In genomic region chr12:70975406-70975805, GRCm38 (mm10) we compare ENCODE assay signal across 8 mouse cellular contexts. TPM values are rescaled to one million over a fixed set of nuclear protein-coding genes. Genes with fewer than 3 reads are reported as not detected.
DNase-seq lines count a peak whose midpoint lies in the region; ATAC-seq and TF ChIP-seq lines count a peak whose summit lies in the region.

No protein-coding gene starts in this region.

- no peak for DNase-seq in heart, adult 8-10 months (ENCODE audit: low spot score)
- DNase-seq in ES-E14 (ENCODE audit: low read depth, low spot score): no peak
- DNase-seq in liver, embryonic 13.5 days: peak; percentile 5
- no peak for DNase-seq in urinary bladder, postnatal 4 days (ENCODE audit: low spot score in 2 of 2)
- no peak for DNase-seq in layer of hippocampus, postnatal 14 days (ENCODE audit: low spot score in 2 of 2)
- DNase-seq in ovary, postnatal 10 days (ENCODE audit: low spot score): no peak

- no peaks in the 10 kb centered on the region for H3K9me3 ChIP-seq in heart, embryonic 14.5 days (ENCODE audit: control insufficient read depth, low read length)
- H3K9me3 ChIP-seq in ES-E14 (ENCODE audit: control insufficient read depth, insufficient read depth, low read depth, low read length): no peaks in the 10 kb centered on the region
- no peaks in the 10 kb centered on the region for H3K9me3 ChIP-seq in forebrain, embryonic 12.5 days
- no peaks in the 10 kb centered on the region for H3K9me3 ChIP-seq in liver, embryonic 13.5 days (replicated peaks)

- H3K36me3 ChIP-seq in heart, embryonic 14.5 days (ENCODE audit: control insufficient read depth, insufficient read depth, low read length): peaks cover 22% of the 10 kb centered on the region
- peaks cover 5% of the 10 kb centered on the region for H3K36me3 ChIP-seq in ES-E14 (ENCODE audit: control insufficient read depth, insufficient read depth, low read length, poor library complexity, severe bottlenecking)
- H3K36me3 ChIP-seq in forebrain, embryonic 12.5 days (replicated peaks): peaks cover 19% of the 10 kb centered on the region
- peaks cover 22% of the 10 kb centered on the region for H3K36me3 ChIP-seq in liver, embryonic 13.5 days

- H3K4me1 ChIP-seq in heart, embryonic 14.5 days (ENCODE audit: control insufficient read depth in 2 of 2, insufficient read depth in 2 of 2, low read length in 2 of 2): peaks cover 4 to 10% of the 10 kb centered on the region in 2 experiments; a peak in 3 of 4 replicates
- peaks cover 0 to 4% of the 10 kb centered on the region in 2 experiments; a peak in 1 of 4 replicates for H3K4me1 ChIP-seq in ES-E14 (ENCODE audit: control insufficient read depth in 2 of 2, insufficient read depth in 2 of 2, low read length in 2 of 2, poor library complexity in 1 of 2)
- peaks cover 13% of the 10 kb centered on the region for H3K4me1 ChIP-seq in forebrain, embryonic 12.5 days
- H3K4me1 ChIP-seq in liver, embryonic 13.5 days (replicated peaks): peaks cover 29% of the 10 kb centered on the region

- peak overlapping the region; percentile 70 for H3K4me2 ChIP-seq in heart, embryonic 14.5 days (ENCODE audit: low read length)
- peak overlapping the region; percentile 70 for H3K4me2 ChIP-seq in forebrain, embryonic 12.5 days
- H3K4me2 ChIP-seq in liver, embryonic 13.5 days: peak overlapping the region; percentile 78

- in situ Hi-C loops in ES-E14 (cut with MboI; ENCODE audit: low sequenced_read_pairs in 2 of 2, unreplicated experiment in 2 of 2): no loop called here

- ATAC-seq in heart, embryonic 14.5 days (ENCODE audit: insufficient number of reproducible peaks, insufficient read depth, low FRiP score, low read depth): no peak
- ATAC-seq in forebrain, embryonic 12.5 days (ENCODE audit: low FRiP score): no peak
- no peak for ATAC-seq in liver, embryonic 13.5 days (ENCODE audit: low read depth)

- 16% methylated on average over 10 of the region's 10 CpGs for WGBS in heart, embryonic 14.5 days
- WGBS in forebrain, embryonic 12.5 days: 35% methylated on average over 10 of the region's 10 CpGs
- WGBS in liver, embryonic 13.5 days (ENCODE audit: insufficient replicate concordance): 14% methylated on average over 10 of the region's 10 CpGs

- peak overlapping the region; percentile 92 to 97 for H3K27ac ChIP-seq in heart, embryonic 14.5 days (replicated peaks in 1 of 2; ENCODE audit: control insufficient read depth in 1 of 2, insufficient read depth in 1 of 2, low read depth in 2 of 2, low read length in 2 of 2)
- H3K27ac ChIP-seq in ES-E14 (ENCODE audit: insufficient read depth, low read depth, low read length, poor library complexity, severe bottlenecking): no peak overlapping the region; the same call in 1 of the 2 replicates
- H3K27ac ChIP-seq in forebrain, embryonic 12.5 days: peak overlapping the region; percentile 95
- H3K27ac ChIP-seq in liver, embryonic 13.5 days: peak overlapping the region; percentile 97

- H3K4me3 ChIP-seq in heart, embryonic 14.5 days (ENCODE audit: control insufficient read depth in 1 of 2, insufficient read depth in 1 of 2, low read depth in 1 of 2, low read length in 2 of 2): peak overlapping the region; percentile 81 to 83
- peak overlapping the region; percentile 86 to 100 for H3K4me3 ChIP-seq in ES-E14 (ENCODE audit: insufficient read depth in 1 of 2, low read depth in 1 of 2, low read length in 2 of 2, poor library complexity in 1 of 2, severe bottlenecking in 1 of 2)
- peak overlapping the region; percentile 93 for H3K4me3 ChIP-seq in forebrain, embryonic 12.5 days (replicated peaks)
- H3K4me3 ChIP-seq in liver, embryonic 13.5 days (replicated peaks): peak overlapping the region; percentile 96

- H3K9ac ChIP-seq in heart, embryonic 14.5 days (ENCODE audit: low read length): peak overlapping the region; percentile 99
- H3K9ac ChIP-seq in ES-E14 (ENCODE audit: insufficient read depth, low read depth, low read length, poor library complexity, severe bottlenecking): peak overlapping the region; percentile 94
- peak overlapping the region; percentile 91 for H3K9ac ChIP-seq in forebrain, embryonic 12.5 days
- peak overlapping the region; percentile 96 for H3K9ac ChIP-seq in liver, embryonic 13.5 days

- H3K27me3 ChIP-seq in heart, embryonic 14.5 days (ENCODE audit: control insufficient read depth, insufficient read depth, low read length): no peaks in the 10 kb centered on the region
- H3K27me3 ChIP-seq in forebrain, embryonic 12.5 days: no peaks in the 10 kb centered on the region
- no peaks in the 10 kb centered on the region for H3K27me3 ChIP-seq in liver, embryonic 13.5 days

TF ChIP-seq in ES-E14, 5 proteins besides CTCF, POLR2A, EP300 and RAD21:
- TF ChIP-seq CHD2 (IDR thresholded peaks at IDR 0.05; ENCODE audit: low read depth, low read length) (no peak), MAFK (IDR thresholded peaks at IDR 0.05; ENCODE audit: insufficient read depth, low read depth, low read length) (no peak), ZNF384 (IDR thresholded peaks at IDR 0.05; ENCODE audit: low read depth, low read length) (no peak), HCFC1 (IDR thresholded peaks at IDR 0.05; ENCODE audit: borderline replicate concordance, insufficient read depth, low read length) (no peak), ZC3H11A (IDR thresholded peaks at IDR 0.05; ENCODE audit: borderline replicate concordance, low read depth, low read length) (no peak)

RNA-seq across cellular contexts. Expression of gene Psma3, which starts 1.0 kb away (rescaled TPM):
- 427 and 453 TPM in 2 replicates for polyA plus RNA-seq in heart, embryonic 14.5 days (2014; fragmentation: Nextera tagmentation; extraction: Ambion mirVana)
- total RNA-seq in heart, adult 8-10 months (2022): 100 to 1,000 TPM; 168 to 195 (median 176) TPM
- total RNA-seq in ES-E14 (2012; rRNA removed): 209 and 306 TPM in 2 replicates
- polyA plus RNA-seq in forebrain, embryonic 12.5 days (2016; fragmentation: Nextera tagmentation; extraction: Ambion mirVana): 547 and 562 TPM in 2 replicates
- 470 and 495 TPM in 2 replicates for polyA plus RNA-seq in liver, embryonic 13.5 days (2015; fragmentation: Nextera tagmentation; extraction: Ambion mirVana)
- total RNA-seq in layer of hippocampus, postnatal 14 days (2021): 100 to 1,000 TPM; 232 TPM

RNA-seq across cellular contexts. Expression of gene Actr10, which starts 37.7 kb away (rescaled TPM):
- 208 and 222 TPM in 2 replicates for polyA plus RNA-seq in heart, embryonic 14.5 days (2014; fragmentation: Nextera tagmentation; extraction: Ambion mirVana)
- 100 to 1,000 TPM; 120 to 137 (median 129) TPM for total RNA-seq in heart, adult 8-10 months (2022)
- total RNA-seq in ES-E14 (2012; rRNA removed): 68.8 and 86.2 TPM in 2 replicates
- 248 and 252 TPM in 2 replicates for polyA plus RNA-seq in forebrain, embryonic 12.5 days (2016; fragmentation: Nextera tagmentation; extraction: Ambion mirVana)
- 131 and 147 TPM in 2 replicates for polyA plus RNA-seq in liver, embryonic 13.5 days (2015; fragmentation: Nextera tagmentation; extraction: Ambion mirVana)
- total RNA-seq in layer of hippocampus, postnatal 14 days (2021): 100 to 1,000 TPM; 168 to 172 TPM

RNA-seq across cellular contexts. Expression of gene Arid4a, which starts 40.4 kb away (rescaled TPM):
- 23.3 and 29.5 TPM in 2 replicates for polyA plus RNA-seq in heart, embryonic 14.5 days (2014; fragmentation: Nextera tagmentation; extraction: Ambion mirVana)
- total RNA-seq in heart, adult 8-10 months (2022): 10 to 100 TPM; 11.1 to 15.3 (median 13.1) TPM
- 10.4 and 10.9 TPM in 2 replicates for total RNA-seq in ES-E14 (2012; rRNA removed)
- 41.1 and 41.5 TPM in 2 replicates for polyA plus RNA-seq in forebrain, embryonic 12.5 days (2016; fragmentation: Nextera tagmentation; extraction: Ambion mirVana)
- polyA plus RNA-seq in liver, embryonic 13.5 days (2015; fragmentation: Nextera tagmentation; extraction: Ambion mirVana): 24.1 and 27.4 TPM in 2 replicates
- total RNA-seq in layer of hippocampus, postnatal 14 days (2021): 10 to 100 TPM; 32.6 to 35.8 TPM
